Mouse (Mus musculus) liver, embryonic 14.5 days (tissue): Measurements from ENCODE around the gene Cyp2d11.

Experiments
- CTCF ChIP-seq: IDR thresholded peaks from 2 replicates; pipeline ENCODE4 v1.5.1; 2016; ENCODE audit warnings: antibody characterized with exemption, low read depth, control low read depth
- EP300 ChIP-seq: IDR thresholded peaks from 2 replicates; pipeline ENCODE4 v1.6.1; 2016; ENCODE audit warnings: antibody characterized with exemption, low read depth

- no peak for TF ChIP-seq CTCF
- TF ChIP-seq EP300, result no peak
Observed at GRCm38 (mm10) chr15:82372991-82373390, 20.8 kb downstream of the Cyp2d11 start.
